In genomic region chr11:74525605-74526004, GRCm38 (mm10) we compare ENCODE assay signal across 11 mouse cellular contexts.
"Had no signal": no experiment of that assay in that cellular context is flagged by ENCODE, and none has a peak within 500 bp of the region (broad histone marks: within the 10 kb centered on the region; RNA-seq: fewer than 3 reads in every experiment).

No protein-coding gene starts in this region.

- H3K9me3 ChIP-seq: limb, embryonic 12.5 days; midbrain, embryonic 13.5 days had no signal

- H3K36me3 ChIP-seq: limb, embryonic 12.5 days; midbrain, embryonic 13.5 days had no signal

- DNase-seq: lung, adult 2 months; lung, postnatal 36 days; right cerebral cortex, postnatal 4 days; spleen, adult 18-20 months; thymus, adult 18-20 months; thymus, postnatal 14 days had no signal

- H3K27ac ChIP-seq: limb, embryonic 12.5 days; liver, embryonic 14.5 days; midbrain, embryonic 13.5 days had no signal

- H3K9ac ChIP-seq: limb, embryonic 12.5 days; liver, embryonic 14.5 days; midbrain, embryonic 13.5 days had no signal

- H3K4me2 ChIP-seq: limb, embryonic 12.5 days; midbrain, embryonic 13.5 days had no signal

- ATAC-seq: intestine, embryonic 16.5 days; lung, postnatal 0 days; midbrain, embryonic 13.5 days had no signal

- H3K4me3 ChIP-seq: limb, embryonic 12.5 days; midbrain, embryonic 13.5 days had no signal
